Mouse (Mus musculus) neural tube, embryonic 15.5 days (tissue): Measurements from ENCODE around the gene Afdn. TPM values are rescaled to one million over a fixed set of nuclear protein-coding genes. Genes with fewer than 3 reads are reported as not detected.

Experiments
- ATAC-seq: fragments of 200-750 bp; cut with Nextera tagmentation; 2 replicates; pipeline ENCODE4 v1.8.0; 2017; ENCODE audit warnings: mild to moderate bottlenecking, moderate TSS enrichment, moderate library complexity; ENCODE audit not compliant: low FRiP score
- H3K27ac ChIP-seq: fragments of 300-500 bp; sonication (generic); replicated peaks from 2 replicates; pipeline ENCODE4 v1.5.1; 2015; ENCODE audit warnings: mild to moderate bottlenecking, inconsistent platforms
- H3K27me3 ChIP-seq: fragments of 300-500 bp; sonication (generic); replicated peaks from 2 replicates; pipeline ENCODE4 v1.6.1; 2015; ENCODE audit warnings: inconsistent platforms
- H3K36me3 ChIP-seq: fragments of 300-500 bp; sonication (generic); 2 replicates; pipeline ENCODE4 v1.6.1; 2015; ENCODE audit warnings: inconsistent platforms
- H3K4me1 ChIP-seq: fragments of 300-500 bp; sonication (generic); 2 replicates; pipeline ENCODE4 v1.6.1; 2015; ENCODE audit warnings: inconsistent platforms
- H3K4me2 ChIP-seq: fragments of 300-500 bp; sonication (generic); 2 replicates; pipeline ENCODE4 v1.6.1; 2015; ENCODE audit warnings: inconsistent platforms, mild to moderate bottlenecking, moderate library complexity
- H3K4me3 ChIP-seq: fragments of 300-500 bp; sonication (generic); replicated peaks from 2 replicates; pipeline ENCODE4 v1.5.1; 2015; ENCODE audit warnings: mild to moderate bottlenecking, inconsistent platforms
- H3K9ac ChIP-seq: fragments of 300-500 bp; sonication (generic); replicated peaks from 2 replicates; pipeline ENCODE4 v1.6.1; 2015; ENCODE audit warnings: mild to moderate bottlenecking, inconsistent platforms
- H3K9me3 ChIP-seq: fragments of 300-500 bp; sonication (generic); replicated peaks from 2 replicates; pipeline ENCODE4 v1.6.1; 2016; ENCODE audit warnings: inconsistent platforms
- WGBS: fragments of 180-500 bp; shearing (Covaris S2); methylation state at CpG from one replicate; pipeline ENCODE4 v1.1.7; 2015; ENCODE audit warnings: mixed read lengths; 5-methylcytosine and 5-hydroxymethylcytosine counted together
- polyA plus RNA-seq: library from polyadenylated mRNA; unstranded; fragments of >200 nt; fragmentation: Nextera tagmentation; extraction: Ambion mirVana; gene quantifications from 2 replicates; pipeline ENCODE4 v1.2.1, GENCODE M21; 2015

The Afdn gene
- polyA plus RNA-seq = 90.4 and 124 TPM in 2 replicates

GRCm38 (mm10) chr17:13759853-13760627, at the start of gene Afdn:
TSS of gene Afdn (plus strand) at chr17:13760539.
- under 1% methylated on average over 86 of the region's 108 CpGs for WGBS
- ATAC-seq = peak; percentile 88
- peak within 1 kb of the TSS; percentile 85 for H3K4me2 ChIP-seq

GRCm38 (mm10) chr17:13711173-13711572, 49.2 kb upstream of the Afdn start:
- Histone ChIP-seq H3K27ac (no peak overlapping the region), H3K36me3 (no peaks in the 10 kb centered on the region), H3K4me1 (no peaks in the 10 kb centered on the region), H3K9me3 (no peaks in the 10 kb centered on the region), H3K27me3 (no peaks in the 10 kb centered on the region), H3K4me3 (no peak overlapping the region), H3K9ac (no peak overlapping the region), H3K4me2 (no peak overlapping the region)
- ATAC-seq = no peak
- WGBS = 75% methylated on average over 5 of the region's 5 CpGs

More at GRCm38 (mm10) chr17:13759853-13760627, at the start of gene Afdn:
- no peaks in the 10 kb centered on the region for H3K9me3 ChIP-seq
- no peaks in the 10 kb centered on the region for H3K36me3 ChIP-seq
- H3K27me3 ChIP-seq = no peaks in the 10 kb centered on the region
- H3K9ac ChIP-seq = peak within 1 kb of the TSS; percentile 94
- H3K4me1 ChIP-seq = peaks cover 27% of the 10 kb centered on the region
- H3K27ac ChIP-seq = peak within 1 kb of the TSS; percentile 98
- H3K4me3 ChIP-seq = peak within 1 kb of the TSS; percentile 93

DNA sequence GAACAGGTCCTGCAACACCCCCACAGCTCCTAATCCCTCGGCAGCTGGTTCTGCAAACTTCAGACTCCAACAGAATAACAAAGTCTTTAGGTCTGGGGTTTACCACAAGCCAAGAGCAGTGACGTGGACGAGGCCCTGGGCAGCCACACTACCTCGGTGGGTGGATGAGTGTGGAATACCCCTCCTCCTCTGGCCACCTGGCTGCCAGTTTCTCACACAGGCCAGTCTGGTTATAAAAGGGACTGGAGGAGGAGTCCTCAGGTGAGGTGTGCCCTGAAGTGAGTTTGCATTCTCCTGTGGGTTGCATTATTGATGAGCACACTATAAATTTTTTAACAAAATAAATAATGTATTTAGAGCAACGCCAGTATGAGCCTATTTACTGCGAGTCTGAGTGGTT, 48.2 kb upstream of the Afdn start:
- ATAC-seq = peak; percentile 14; the same call in 1 of the 2 replicates

DNA sequence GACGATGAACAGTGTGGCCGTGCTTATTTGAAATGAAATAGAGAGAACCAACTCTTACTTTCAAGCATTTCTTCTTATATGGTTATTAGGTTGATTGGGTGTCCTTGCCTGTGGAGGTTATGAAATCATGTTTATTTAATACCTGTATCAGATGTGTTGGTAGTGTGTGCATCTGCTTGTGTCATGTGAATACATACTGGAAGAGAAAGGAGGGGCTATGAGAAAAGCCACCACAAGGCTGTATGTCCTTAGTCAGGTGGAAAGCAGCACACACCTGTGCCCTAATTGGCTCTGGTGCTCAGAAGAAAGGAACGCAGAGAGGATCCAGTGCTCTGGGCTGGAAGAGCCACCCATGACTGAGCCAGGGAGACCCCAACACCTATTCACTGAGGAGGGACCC, 47.8 kb upstream of the Afdn start:
- Histone ChIP-seq H3K9me3 (no peaks in the 10 kb centered on the region), H3K27ac (no peak overlapping the region), H3K9ac (no peak overlapping the region), H3K4me2 (no peak overlapping the region), H3K27me3 (no peaks in the 10 kb centered on the region), H3K36me3 (no peaks in the 10 kb centered on the region), H3K4me3 (no peak overlapping the region), H3K4me1 (no peaks in the 10 kb centered on the region)
- WGBS = 86% methylated on average over 3 of the region's 3 CpGs
- ATAC-seq = no peak

More for the DNA sequence above, 48.2 kb upstream of the Afdn start:
- Histone ChIP-seq H3K9me3 (no peaks in the 10 kb centered on the region), H3K4me2 (no peak overlapping the region), H3K9ac (no peak overlapping the region), H3K36me3 (no peaks in the 10 kb centered on the region), H3K27me3 (no peaks in the 10 kb centered on the region), H3K4me1 (no peaks in the 10 kb centered on the region), H3K27ac (no peak overlapping the region), H3K4me3 (no peak overlapping the region)
- WGBS = 75% methylated on average over 6 of the region's 6 CpGs

DNA sequence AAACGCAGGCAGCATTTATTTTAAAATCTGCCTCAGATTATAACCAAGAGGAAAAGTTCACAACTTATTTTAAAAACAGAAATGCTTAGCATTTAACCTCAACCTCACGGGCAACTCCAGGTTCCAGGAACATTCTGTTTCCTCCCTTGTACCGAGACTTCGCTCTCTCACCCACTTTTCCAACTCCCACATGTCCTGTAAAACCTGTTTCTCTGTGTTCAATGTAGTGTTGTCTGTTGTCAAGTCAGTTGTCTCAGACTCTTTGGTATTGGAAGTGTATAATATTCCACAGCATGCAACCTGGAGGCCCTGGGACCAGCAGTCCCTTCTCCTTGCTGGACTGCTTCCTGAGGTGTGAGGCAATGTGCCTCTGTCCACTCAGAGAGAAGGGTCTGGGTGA, 46.2 kb upstream of the Afdn start:
- Histone ChIP-seq H3K36me3 (no peaks in the 10 kb centered on the region), H3K27ac (no peak overlapping the region), H3K9me3 (no peaks in the 10 kb centered on the region), H3K27me3 (no peaks in the 10 kb centered on the region), H3K4me1 (no peaks in the 10 kb centered on the region), H3K4me2 (no peak overlapping the region), H3K4me3 (no peak overlapping the region), H3K9ac (no peak overlapping the region)
- ATAC-seq = no peak
- WGBS = 89% methylated on average over 4 of the region's 4 CpGs

GRCm38 (mm10) chr17:13714654-13715053, 45.7 kb upstream of the Afdn start:
- Histone ChIP-seq H3K27me3 (no peaks in the 10 kb centered on the region), H3K4me1 (no peaks in the 10 kb centered on the region), H3K4me2 (no peak overlapping the region), H3K9me3 (no peaks in the 10 kb centered on the region), H3K9ac (no peak overlapping the region), H3K4me3 (no peak overlapping the region), H3K27ac (no peak overlapping the region), H3K36me3 (no peaks in the 10 kb centered on the region)
- ATAC-seq = no peak
- WGBS = 71% methylated on average over 4 of the region's 4 CpGs

- WGBS = 80% methylated on average over 9 of the region's 9 CpGs
- no peak overlapping the region for H3K4me2 ChIP-seq
- ATAC-seq = no peak
Observed at GRCm38 (mm10) chr17:13715511-13715910, 44.8 kb upstream of the Afdn start.

DNA sequence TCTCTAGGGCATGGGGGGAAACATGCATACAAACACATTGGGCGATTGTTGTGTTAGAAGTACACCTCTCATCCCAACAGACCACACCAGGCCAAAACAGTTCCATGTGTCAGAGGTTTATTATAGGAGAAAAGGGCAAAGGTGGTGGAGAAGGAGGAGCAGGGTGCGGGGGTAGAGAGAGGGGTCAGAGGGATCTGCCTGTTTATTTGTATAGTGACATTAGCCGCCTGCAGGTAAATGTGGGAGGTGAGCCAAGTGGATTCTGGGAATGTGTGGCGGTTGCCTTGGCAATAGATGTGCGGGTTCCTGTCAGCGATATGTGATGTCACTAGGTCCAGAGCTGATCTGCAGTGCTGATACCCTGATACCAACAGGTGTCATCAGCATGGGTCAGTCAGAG, 44.0 kb upstream of the Afdn start:
- H3K4me3 ChIP-seq = no peak overlapping the region
- H3K4me1 ChIP-seq = no peaks in the 10 kb centered on the region
- no peak overlapping the region for H3K9ac ChIP-seq
- no peaks in the 10 kb centered on the region for H3K9me3 ChIP-seq
- 93% methylated on average over 6 of the region's 6 CpGs for WGBS
- no peak overlapping the region for H3K27ac ChIP-seq
- no peaks in the 10 kb centered on the region for H3K36me3 ChIP-seq
- ATAC-seq = no peak
- H3K27me3 ChIP-seq = no peaks in the 10 kb centered on the region
- H3K4me2 ChIP-seq = no peak overlapping the region

More at GRCm38 (mm10) chr17:13715511-13715910, 44.8 kb upstream of the Afdn start:
- no peaks in the 10 kb centered on the region for H3K9me3 ChIP-seq
- H3K9ac ChIP-seq = no peak overlapping the region
- no peak overlapping the region for H3K4me3 ChIP-seq
- no peak overlapping the region for H3K27ac ChIP-seq
- H3K36me3 ChIP-seq = no peaks in the 10 kb centered on the region
- no peaks in the 10 kb centered on the region for H3K27me3 ChIP-seq
- H3K4me1 ChIP-seq = no peaks in the 10 kb centered on the region

DNA sequence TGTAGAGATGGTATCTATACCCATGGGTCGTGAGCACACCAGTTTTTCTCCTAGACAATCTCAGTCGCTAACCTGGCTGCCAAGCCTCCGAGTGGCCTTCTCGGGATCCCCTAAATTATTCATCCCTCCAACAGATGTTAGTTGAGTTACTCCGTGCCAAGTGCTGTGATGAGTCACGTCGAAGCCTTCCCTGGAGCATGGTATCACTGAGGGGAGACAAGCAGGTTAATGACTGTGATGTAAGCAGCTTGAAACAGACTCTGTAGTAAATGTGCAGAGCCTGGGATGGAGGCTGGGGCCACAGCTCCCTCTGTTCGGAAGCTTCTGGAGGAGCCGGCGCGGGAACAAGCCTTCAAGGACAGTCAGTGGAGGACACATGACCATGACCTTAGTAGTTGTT, 42.9 kb upstream of the Afdn start:
- no peak overlapping the region for H3K9ac ChIP-seq
- ATAC-seq = no peak
- H3K27me3 ChIP-seq = no peaks in the 10 kb centered on the region
- 76% methylated on average over 11 of the region's 11 CpGs for WGBS
- no peak overlapping the region for H3K4me3 ChIP-seq
- peaks cover under 1% of the 10 kb centered on the region; the same call in 1 of the 2 replicates for H3K4me1 ChIP-seq
- H3K9me3 ChIP-seq = no peaks in the 10 kb centered on the region
- no peak overlapping the region for H3K27ac ChIP-seq
- H3K36me3 ChIP-seq = no peaks in the 10 kb centered on the region
- no peak overlapping the region for H3K4me2 ChIP-seq

GRCm38 (mm10) chr17:13720187-13720586, 40.2 kb upstream of the Afdn start:
- Histone ChIP-seq H3K36me3 (no peaks in the 10 kb centered on the region), H3K4me2 (no peak overlapping the region), H3K27me3 (no peaks in the 10 kb centered on the region), H3K4me1 (peaks cover 11% of the 10 kb centered on the region), H3K27ac (no peak overlapping the region), H3K9me3 (no peaks in the 10 kb centered on the region), H3K9ac (no peak overlapping the region), H3K4me3 (no peak overlapping the region)
- no peak for ATAC-seq
- 96% methylated on average over 5 of the region's 5 CpGs for WGBS

DNA sequence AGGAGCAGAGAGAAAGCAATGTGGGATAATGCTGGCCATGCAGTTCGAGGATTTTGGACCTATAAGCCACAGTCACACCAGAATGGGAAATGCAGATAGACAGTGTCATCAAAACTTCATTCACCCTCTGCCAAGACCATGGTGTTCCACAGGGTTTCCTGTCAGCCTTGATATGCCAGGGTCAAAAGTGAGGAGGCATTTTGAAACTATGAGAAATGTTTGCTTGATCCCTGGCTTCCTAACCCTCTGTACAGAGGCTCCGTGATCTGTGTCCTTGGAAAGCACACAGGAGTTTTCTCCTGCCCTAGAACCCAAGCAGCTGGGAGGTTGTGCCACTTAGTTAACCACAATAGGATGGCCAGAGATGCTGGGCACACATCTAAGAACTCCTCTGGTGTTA, 39.0 kb upstream of the Afdn start:
- 98% methylated on average over 2 of the region's 2 CpGs for WGBS
- H3K27me3 ChIP-seq = no peaks in the 10 kb centered on the region
- H3K36me3 ChIP-seq = no peaks in the 10 kb centered on the region
- no peak overlapping the region for H3K9ac ChIP-seq
- H3K4me2 ChIP-seq = no peak overlapping the region
- peaks cover 12% of the 10 kb centered on the region for H3K4me1 ChIP-seq
- no peaks in the 10 kb centered on the region for H3K9me3 ChIP-seq
- H3K27ac ChIP-seq = no peak overlapping the region
- ATAC-seq = no peak
- no peak overlapping the region for H3K4me3 ChIP-seq

- Histone ChIP-seq H3K9me3 (no peaks in the 10 kb centered on the region), H3K9ac (no peak overlapping the region), H3K4me3 (no peak overlapping the region), H3K36me3 (no peaks in the 10 kb centered on the region), H3K27me3 (no peaks in the 10 kb centered on the region), H3K4me2 (no peak overlapping the region), H3K4me1 (peaks cover 12% of the 10 kb centered on the region), H3K27ac (no peak overlapping the region)
- peak; percentile 38; the same call in 1 of the 2 replicates for ATAC-seq
- WGBS = 16% methylated on average over 2 of the region's 2 CpGs
Observed at GRCm38 (mm10) chr17:13722434-13722833, 37.9 kb upstream of the Afdn start.
